Comparison of ENCODE assay signal across 22 mouse cellular contexts in genomic region chr11:5451341-5451740, GRCm38 (mm10). TPM values are rescaled to one million over a fixed set of nuclear protein-coding genes. Genes with fewer than 3 reads are reported as not detected.
DNase-seq lines count a peak whose midpoint lies in the region; ATAC-seq and TF ChIP-seq lines count a peak whose summit lies in the region.
"Had no signal": no experiment of that assay in that cellular context is flagged by ENCODE, and none has a peak within 500 bp of the region (broad histone marks: within the 10 kb centered on the region; RNA-seq: fewer than 3 reads in every experiment).

No protein-coding gene starts in this region.

- no peak overlapping the region for H3K27ac ChIP-seq in cerebellum, adult 2 months (ENCODE audit: insufficient read depth, low read length)
- H3K27ac ChIP-seq in layer of hippocampus, adult 2 months: no peak overlapping the region
- H3K27ac ChIP-seq in midbrain, postnatal 0 days (ENCODE audit: low read depth, low read length): no peak overlapping the region
- no peak overlapping the region for H3K27ac ChIP-seq in midbrain, embryonic 13.5 days
- H3K27ac ChIP-seq in stomach, postnatal 0 days (replicated peaks): no peak overlapping the region
- no peak overlapping the region for H3K27ac ChIP-seq in embryonic facial prominence, embryonic 10.5 days (replicated peaks)
- H3K27ac ChIP-seq: embryonic facial prominence, embryonic 15.5 days; forebrain, embryonic 10.5 days; hindbrain, embryonic 15.5 days; kidney, embryonic 15.5 days; lung, embryonic 15.5 days; stomach, embryonic 15.5 days had no signal

- H3K9me3 ChIP-seq in midbrain, postnatal 0 days (ENCODE audit: low read length): no peaks in the 10 kb centered on the region
- H3K9me3 ChIP-seq in midbrain, embryonic 13.5 days: no peaks in the 10 kb centered on the region
- H3K9me3 ChIP-seq in stomach, postnatal 0 days (ENCODE audit: control insufficient read depth, low read length): no peaks in the 10 kb centered on the region
- no peaks in the 10 kb centered on the region for H3K9me3 ChIP-seq in embryonic facial prominence, embryonic 10.5 days
- H3K9me3 ChIP-seq: embryonic facial prominence, embryonic 15.5 days; forebrain, embryonic 10.5 days; hindbrain, embryonic 15.5 days; kidney, embryonic 15.5 days; lung, embryonic 15.5 days; stomach, embryonic 15.5 days had no signal

- TF ChIP-seq CTCF in cerebellum, adult 2 months (IDR thresholded peaks at IDR 0.05; ENCODE audit: borderline replicate concordance, insufficient read depth, low read depth, low read length): 0 out of 2 replicates have a peak, but pooled peaks have one; percentile 15
- peak; percentile 63 for TF ChIP-seq CTCF in layer of hippocampus, adult 2 months (conservative IDR thresholded peaks at IDR 0.05)
- peak; percentile 37 for TF ChIP-seq CTCF in midbrain, postnatal 0 days (IDR thresholded peaks at IDR 0.05)
- TF ChIP-seq CTCF in stomach, postnatal 0 days (IDR thresholded peaks at IDR 0.05; ENCODE audit: low read depth): peak; percentile 49

- TF ChIP-seq POLR2A in cerebellum, adult 2 months (IDR thresholded peaks at IDR 0.05; ENCODE audit: borderline replicate concordance, insufficient read depth, low read length): no peak

- H3K4me3 ChIP-seq in cerebellum, adult 2 months (replicated peaks; ENCODE audit: insufficient read depth, low read depth, low read length): no peak overlapping the region
- no peak overlapping the region for H3K4me3 ChIP-seq in layer of hippocampus, adult 2 months
- no peak overlapping the region for H3K4me3 ChIP-seq in midbrain, postnatal 0 days (ENCODE audit: low read depth, low read length)
- no peak overlapping the region for H3K4me3 ChIP-seq in midbrain, embryonic 13.5 days (replicated peaks)
- H3K4me3 ChIP-seq in stomach, postnatal 0 days (ENCODE audit: low read depth, low read length): no peak overlapping the region
- H3K4me3 ChIP-seq in embryonic facial prominence, embryonic 10.5 days: no peak overlapping the region
- H3K4me3 ChIP-seq: embryonic facial prominence, embryonic 15.5 days; forebrain, embryonic 10.5 days; hindbrain, embryonic 15.5 days; kidney, embryonic 15.5 days; lung, embryonic 15.5 days; megakaryocyte, embryonic 14.5 days; stomach, embryonic 15.5 days had no signal

- WGBS in cerebellum, adult 2 months: 71% methylated on average over 4 of the region's 4 CpGs
- 66% methylated on average over 4 of the region's 4 CpGs for WGBS in midbrain, postnatal 0 days
- 68% methylated on average over 4 of the region's 4 CpGs for WGBS in midbrain, embryonic 13.5 days
- 55% methylated on average over 4 of the region's 4 CpGs for WGBS in stomach, postnatal 0 days
- 57% methylated on average over 4 of the region's 4 CpGs for WGBS in embryonic facial prominence, embryonic 10.5 days

- no peak overlapping the region for H3K4me2 ChIP-seq in midbrain, postnatal 0 days (ENCODE audit: low read depth, low read length, poor library complexity, severe bottlenecking)
- H3K4me2 ChIP-seq in midbrain, embryonic 13.5 days (replicated peaks): no peak overlapping the region
- no peak overlapping the region for H3K4me2 ChIP-seq in stomach, postnatal 0 days (replicated peaks; ENCODE audit: low read depth)
- H3K4me2 ChIP-seq: embryonic facial prominence, embryonic 15.5 days; hindbrain, embryonic 15.5 days; kidney, embryonic 15.5 days; lung, embryonic 15.5 days; stomach, embryonic 15.5 days had no signal

- no peaks in the 10 kb centered on the region for H3K4me1 ChIP-seq in cerebellum, adult 2 months (ENCODE audit: control insufficient read depth, insufficient read depth, low read length)
- H3K4me1 ChIP-seq in midbrain, postnatal 0 days (ENCODE audit: insufficient read depth, low read length): no peaks in the 10 kb centered on the region
- H3K4me1 ChIP-seq in midbrain, embryonic 13.5 days (replicated peaks): no peaks in the 10 kb centered on the region
- no peaks in the 10 kb centered on the region for H3K4me1 ChIP-seq in stomach, postnatal 0 days (replicated peaks; ENCODE audit: control insufficient read depth, insufficient read depth)
- H3K4me1 ChIP-seq in embryonic facial prominence, embryonic 10.5 days: no peaks in the 10 kb centered on the region
- H3K4me1 ChIP-seq: embryonic facial prominence, embryonic 15.5 days; forebrain, embryonic 10.5 days; hindbrain, embryonic 15.5 days; lung, embryonic 15.5 days; stomach, embryonic 15.5 days had no signal

- H3K27me3 ChIP-seq in cerebellum, adult 2 months (ENCODE audit: control insufficient read depth, insufficient read depth, low read length): no peaks in the 10 kb centered on the region
- no peaks in the 10 kb centered on the region for H3K27me3 ChIP-seq in midbrain, postnatal 0 days (ENCODE audit: insufficient read depth, low read length)
- no peaks in the 10 kb centered on the region for H3K27me3 ChIP-seq in midbrain, embryonic 13.5 days
- H3K27me3 ChIP-seq in stomach, postnatal 0 days (ENCODE audit: control insufficient read depth, insufficient read depth, low read length): no peaks in the 10 kb centered on the region
- H3K27me3 ChIP-seq in embryonic facial prominence, embryonic 10.5 days (replicated peaks; ENCODE audit: low read depth, poor library complexity, severe bottlenecking): peaks cover 13% of the 10 kb centered on the region
- H3K27me3 ChIP-seq: embryonic facial prominence, embryonic 15.5 days; hindbrain, embryonic 15.5 days; kidney, embryonic 15.5 days; lung, embryonic 15.5 days; stomach, embryonic 15.5 days had no signal

- no peak for ATAC-seq in midbrain, postnatal 0 days (ENCODE audit: low FRiP score)
- no peak for ATAC-seq in midbrain, embryonic 13.5 days
- no peak for ATAC-seq in stomach, postnatal 0 days (ENCODE audit: low FRiP score, low TSS enrichment)
- ATAC-seq: midbrain, embryonic 16.5 days had no signal

- DNase-seq in cerebellum, adult 2 months: no peak
- no peak for DNase-seq in cerebellum, adult 8-10 months
- DNase-seq in layer of hippocampus, adult 2 months (ENCODE audit: low spot score in 2 of 2): no peak
- DNase-seq in layer of hippocampus, postnatal 14 days (ENCODE audit: low spot score in 2 of 2): no peak
- DNase-seq in midbrain, postnatal 0 days (ENCODE audit: low spot score): no peak
- DNase-seq in stomach, postnatal 0 days (ENCODE audit: low spot score): no peak
- no peak for DNase-seq in embryonic facial prominence, embryonic 10.5 days (ENCODE audit: low spot score)
- DNase-seq: adrenal gland, postnatal 36 days; cerebellum, adult 9-11 months; gastrocnemius, postnatal 10 days; heart, postnatal 10 days; spleen, adult 18-20 months; thymus, postnatal 36 days had no signal

- no peak for TF ChIP-seq EP300 in stomach, postnatal 0 days (optimal IDR thresholded peaks at IDR 0.05)

- H3K36me3 ChIP-seq in midbrain, postnatal 0 days (ENCODE audit: insufficient read depth, low read length): no peaks in the 10 kb centered on the region
- H3K36me3 ChIP-seq in midbrain, embryonic 13.5 days: no peaks in the 10 kb centered on the region
- H3K36me3 ChIP-seq in stomach, postnatal 0 days (ENCODE audit: control insufficient read depth, insufficient read depth, low read length): no peaks in the 10 kb centered on the region
- no peaks in the 10 kb centered on the region for H3K36me3 ChIP-seq in embryonic facial prominence, embryonic 10.5 days (replicated peaks)
- H3K36me3 ChIP-seq: embryonic facial prominence, embryonic 15.5 days; forebrain, embryonic 10.5 days; hindbrain, embryonic 15.5 days; kidney, embryonic 15.5 days; lung, embryonic 15.5 days; stomach, embryonic 15.5 days had no signal

- H3K9ac ChIP-seq in midbrain, postnatal 0 days (replicated peaks; ENCODE audit: low read length, poor library complexity, severe bottlenecking): no peak overlapping the region
- no peak overlapping the region for H3K9ac ChIP-seq in midbrain, embryonic 13.5 days (replicated peaks)
- no peak overlapping the region for H3K9ac ChIP-seq in stomach, postnatal 0 days (ENCODE audit: low read length)
- H3K9ac ChIP-seq: embryonic facial prominence, embryonic 15.5 days; hindbrain, embryonic 15.5 days; kidney, embryonic 15.5 days; lung, embryonic 15.5 days; stomach, embryonic 15.5 days had no signal

RNA-seq across cellular contexts. Expression of gene Znrf3, which starts 6.7 kb away (rescaled TPM):
- 5.4 and 5.8 TPM in 2 replicates for polyA plus RNA-seq in cerebellum, adult 2 months (2012; rRNA removed)
- 10 to 100 TPM; 20.2 to 24.1 TPM for total RNA-seq in layer of hippocampus, adult 2 months (2021)
- 10 to 100 TPM; 19.9 to 22.3 TPM for total RNA-seq in layer of hippocampus, postnatal 14 days (2021)
- total RNA-seq in midbrain, postnatal 0 days (2014; rRNA removed): 11.0 and 12.5 TPM in 2 replicates
- 6.9 and 7.8 TPM in 2 replicates for polyA plus RNA-seq in midbrain, postnatal 0 days (2015; fragmentation: Nextera tagmentation; extraction: Ambion mirVana)
- polyA plus RNA-seq in midbrain, embryonic 13.5 days (2015; fragmentation: Nextera tagmentation; extraction: Ambion mirVana): 8.0 and 9.6 TPM in 2 replicates
- 8.9 and 9.3 TPM in 2 replicates for polyA plus RNA-seq in stomach, postnatal 0 days (2015; fragmentation: Nextera tagmentation; extraction: Ambion mirVana)
- polyA plus RNA-seq in embryonic facial prominence, embryonic 10.5 days (2016; fragmentation: Nextera tagmentation; extraction: Ambion mirVana): 13.1 and 13.8 TPM in 2 replicates
